Mouse (Mus musculus) spleen, embryonic (tissue): Measurements from ENCODE around the gene Tmem206.

Source experiments
- CTCF ChIA-PET: fragments of 350-600 bp; sonication (Branson Sonifier 250); formaldehyde crosslinking; loops from one replicate; lab custom pipeline; 2022; lab: Charles Lee

Gene Tmem206

GRCm38 (mm10) chr1:191348996-191349395 lies 23.3 kb downstream of the Tmem206 start:
- CTCF ChIA-PET = interaction anchor here (0.7 kb wide), 2 partner anchors 10 to 738 kb away, joined by 4 to 6 read pairs; no protein-coding TSS in a partner anchor

GRCm38 (mm10) chr1:191349486-191350037 lies 23.9 kb downstream of the Tmem206 start:
- CTCF ChIA-PET = interaction anchor here (0.6 to 0.7 kb wide), 3 partner anchors 10 to 738 kb away, joined by 3 to 6 read pairs (median 4); no protein-coding TSS in a partner anchor

- CTCF ChIA-PET = interaction anchor here (0.5 to 0.6 kb wide), 2 partner anchors 41 to 43 kb away, joined by 3 read pairs; no protein-coding TSS in a partner anchor
Measured at GRCm38 (mm10) chr1:191350355-191350754, 24.6 kb downstream of the Tmem206 start.

- CTCF ChIA-PET = interaction anchor here (0.6 to 0.8 kb wide), 6 partner anchors 16 to 732 kb away, joined by 3 to 6 read pairs (median 3); no protein-coding TSS in a partner anchor
Measured at GRCm38 (mm10) chr1:191352786-191353488, 27.2 kb downstream of the Tmem206 start.

GRCm38 (mm10) chr1:191353836-191354235 lies 28.1 kb downstream of the Tmem206 start:
- CTCF ChIA-PET = no interaction called here

GRCm38 (mm10) chr1:191356936-191357335 lies 31.2 kb downstream of the Tmem206 start:
- CTCF ChIA-PET = interaction anchor here (0.5 kb wide), 1 partner anchor 171 kb away, joined by 4 read pairs; no protein-coding TSS in a partner anchor

GRCm38 (mm10) chr1:191359478-191359877 lies 33.8 kb downstream of the Tmem206 start:
- CTCF ChIA-PET = interaction anchor here (1.1 kb wide), 1 partner anchor 15 kb away, joined by 5 read pairs; no protein-coding TSS in a partner anchor

GRCm38 (mm10) chr1:191362412-191362811 lies 36.7 kb downstream of the Tmem206 start:
- CTCF ChIA-PET = no interaction called here

GRCm38 (mm10) chr1:191364477-191364876 lies 38.8 kb downstream of the Tmem206 start:
- CTCF ChIA-PET = interaction anchor here (1.0 to 1.2 kb wide), 3 partner anchors 23 to 199 kb away, joined by 4 to 6 read pairs (median 5); no protein-coding TSS in a partner anchor

GRCm38 (mm10) chr1:191368193-191368592 lies 42.5 kb downstream of the Tmem206 start:
- CTCF ChIA-PET = no interaction called here

- CTCF ChIA-PET = interaction anchor here (0.5 kb wide), 1 partner anchor 16 kb away, joined by 3 read pairs; no protein-coding TSS in a partner anchor
Measured at GRCm38 (mm10) chr1:191369140-191369539, 43.4 kb downstream of the Tmem206 start.

- CTCF ChIA-PET = interaction anchor here (0.6 to 0.9 kb wide), 5 partner anchors 16 to 816 kb away, joined by 3 to 28 read pairs (median 4); partner anchors contain the start of genes Dtl and Ints7
Measured at GRCm38 (mm10) chr1:191374993-191375643, 49.4 kb downstream of the Tmem206 start.

GRCm38 (mm10) chr1:191375644-191375998 lies 49.9 kb downstream of the Tmem206 start:
- CTCF ChIA-PET = interaction anchor here (0.6 to 0.7 kb wide), 2 partner anchors 37 to 91 kb away, joined by 4 to 28 read pairs; no protein-coding TSS in a partner anchor

- CTCF ChIA-PET = no interaction called here
Measured at GRCm38 (mm10) chr1:191378080-191378479, 52.4 kb downstream of the Tmem206 start.

GRCm38 (mm10) chr1:191380843-191381242 lies 55.1 kb downstream of the Tmem206 start:
- CTCF ChIA-PET = interaction anchor here (0.6 kb wide), 1 partner anchor 150 kb away, joined by 3 read pairs; no protein-coding TSS in a partner anchor

- CTCF ChIA-PET = interaction anchor here (0.7 to 1.1 kb wide), 2 partner anchors 48 to 69 kb away, joined by 3 read pairs; no protein-coding TSS in a partner anchor
Measured at GRCm38 (mm10) chr1:191381955-191382736, 56.4 kb downstream of the Tmem206 start.

- CTCF ChIA-PET = no interaction called here
Measured at GRCm38 (mm10) chr1:191384786-191385430, 59.2 kb downstream of the Tmem206 start.

- CTCF ChIA-PET = interaction anchor here (0.5 to 1.8 kb wide), 8 partner anchors 11 to 1415 kb away, joined by 3 to 5 read pairs (median 4); partner anchors contain the start of gene Tmem206
Measured at GRCm38 (mm10) chr1:191391311-191391710, 65.6 kb downstream of the Tmem206 start.

- CTCF ChIA-PET = interaction anchor here (0.7 to 1.1 kb wide), 2 partner anchors 27 to 252 kb away, joined by 3 to 12 read pairs; no protein-coding TSS in a partner anchor
Measured at GRCm38 (mm10) chr1:191393536-191393935, 67.8 kb downstream of the Tmem206 start.

- CTCF ChIA-PET = interaction anchor here (0.7 kb wide), 1 partner anchor 252 kb away, joined by 12 read pairs; no protein-coding TSS in a partner anchor
Measured at GRCm38 (mm10) chr1:191394126-191394525, 68.4 kb downstream of the Tmem206 start.
